Mouse (Mus musculus): Measurements from ENCODE around the gene Zfp786. TPM values are rescaled to one million over a fixed set of nuclear protein-coding genes. Genes with fewer than 3 reads are reported as not detected.
"Not testable (repeated sequence)": the region's sequence is repeated elsewhere in the genome, so short reads cannot be mapped to it uniquely, and the experiment has no call there.

The Zfp786 gene
- polyA plus RNA-seq, 1 experiment from 2014 or later: 3.6 TPM

DNA sequence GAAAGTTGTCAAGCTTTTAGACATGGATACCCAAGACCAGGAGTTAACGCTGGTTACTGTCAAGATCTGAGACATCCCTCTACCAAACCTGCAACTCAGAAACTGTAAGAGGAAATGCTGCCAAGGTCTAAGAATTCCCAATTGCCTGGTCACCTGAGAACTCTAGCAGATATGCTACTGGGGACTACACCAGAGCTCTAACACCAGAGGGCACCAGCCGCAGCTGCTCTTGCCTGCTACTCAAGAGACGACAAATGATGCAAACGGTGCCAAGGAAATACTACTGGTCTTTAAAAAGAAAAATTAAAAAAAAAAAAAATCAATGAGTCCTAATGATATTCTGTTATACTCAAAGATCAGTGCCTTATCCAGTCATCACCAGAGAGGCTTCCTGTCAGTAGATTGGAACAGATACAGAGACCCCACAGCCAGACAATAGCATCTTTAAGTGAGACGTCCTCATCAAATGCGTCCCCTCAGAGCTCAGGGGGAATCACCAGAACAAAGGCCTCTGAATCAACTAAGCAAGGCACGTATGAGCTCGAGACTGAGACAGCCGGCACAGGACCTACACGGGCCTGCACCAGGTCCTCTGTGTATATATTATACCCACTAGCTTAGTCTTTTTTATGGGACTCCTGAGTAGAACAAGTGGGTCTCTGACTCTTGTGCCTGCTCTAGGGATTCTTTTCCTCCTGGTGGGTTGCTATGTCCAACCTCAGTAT lies 36.4 kb downstream of the Zfp786 start:
- no peak for ATAC-seq (ENCODE audit: insufficient number of reproducible peaks, low FRiP score, low TSS enrichment, low read depth)
- no peaks in the 10 kb centered on the region for H3K27me3 ChIP-seq
- no peaks in the 10 kb centered on the region for H3K4me1 ChIP-seq
- H3K9me3 ChIP-seq: no peaks in the 10 kb centered on the region
- no peak overlapping the region for H3K4me2 ChIP-seq
- 69% methylated on average over 10 of the region's 10 CpGs for WGBS
- H3K9ac ChIP-seq: no peak overlapping the region
- no peak overlapping the region for H3K27ac ChIP-seq
- H3K4me3 ChIP-seq: no peak overlapping the region
- peaks cover 48% of the 10 kb centered on the region for H3K36me3 ChIP-seq

DNA sequence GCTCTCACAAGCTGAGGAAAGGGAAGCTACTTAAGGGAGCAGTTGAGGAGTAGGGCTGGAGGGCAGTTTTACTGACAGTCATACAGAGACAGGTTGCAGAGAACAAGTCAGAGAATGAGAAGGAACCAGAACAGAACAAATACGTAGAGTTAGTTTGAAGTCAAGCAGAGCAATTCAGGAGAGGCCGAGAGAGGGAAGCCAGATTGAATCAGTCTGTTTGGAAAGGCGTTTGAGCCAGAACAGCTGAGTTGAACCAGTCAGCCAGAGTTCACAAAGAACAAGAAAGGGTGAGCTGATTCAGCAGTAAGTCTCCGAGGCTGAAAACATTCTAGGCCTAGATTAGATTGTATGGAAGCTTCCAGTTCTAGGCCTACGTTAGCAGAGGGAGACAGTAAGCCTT lies 37.4 kb downstream of the Zfp786 start:
- 68% methylated on average over 5 of the region's 5 CpGs for WGBS
- Histone ChIP-seq H3K27ac (no peak overlapping the region), H3K9ac (no peak overlapping the region), H3K36me3 (peaks cover 38% of the 10 kb centered on the region), H3K9me3 (no peaks in the 10 kb centered on the region), H3K4me3 (no peak overlapping the region), H3K4me2 (no peak overlapping the region), H3K27me3 (no peaks in the 10 kb centered on the region), H3K4me1 (no peaks in the 10 kb centered on the region)
- ATAC-seq (ENCODE audit: insufficient number of reproducible peaks, low FRiP score, low TSS enrichment, low read depth): no peak

DNA sequence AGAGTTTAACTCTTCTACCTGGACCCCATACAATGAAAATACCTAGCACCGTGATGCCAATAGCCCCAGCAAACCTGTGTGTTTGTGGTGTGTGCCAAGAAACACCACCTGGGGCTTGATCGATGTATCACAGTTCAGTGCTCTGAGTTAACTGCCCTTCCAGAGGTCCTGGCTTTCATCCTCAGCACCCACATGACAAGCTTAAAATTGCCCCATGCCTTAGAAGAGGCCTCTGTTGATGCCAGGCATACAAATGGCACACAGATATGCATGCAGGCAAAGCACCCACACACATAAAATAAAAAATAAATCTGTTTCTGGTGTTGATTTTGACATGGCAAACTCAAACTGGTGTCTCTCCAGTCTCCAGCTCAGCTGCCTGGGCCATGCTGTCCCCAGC lies 38.1 kb downstream of the Zfp786 start:
- no peak overlapping the region for H3K4me2 ChIP-seq
- no peak overlapping the region for H3K4me3 ChIP-seq
- ATAC-seq (ENCODE audit: insufficient number of reproducible peaks, low FRiP score, low TSS enrichment, low read depth): no peak
- no peaks in the 10 kb centered on the region for H3K9me3 ChIP-seq
- no peak overlapping the region for H3K27ac ChIP-seq
- H3K36me3 ChIP-seq: peaks cover 30% of the 10 kb centered on the region
- H3K27me3 ChIP-seq: no peaks in the 10 kb centered on the region
- 93% methylated on average over 2 of the region's 2 CpGs for WGBS
- H3K4me1 ChIP-seq: no peaks in the 10 kb centered on the region
- no peak overlapping the region for H3K9ac ChIP-seq

DNA sequence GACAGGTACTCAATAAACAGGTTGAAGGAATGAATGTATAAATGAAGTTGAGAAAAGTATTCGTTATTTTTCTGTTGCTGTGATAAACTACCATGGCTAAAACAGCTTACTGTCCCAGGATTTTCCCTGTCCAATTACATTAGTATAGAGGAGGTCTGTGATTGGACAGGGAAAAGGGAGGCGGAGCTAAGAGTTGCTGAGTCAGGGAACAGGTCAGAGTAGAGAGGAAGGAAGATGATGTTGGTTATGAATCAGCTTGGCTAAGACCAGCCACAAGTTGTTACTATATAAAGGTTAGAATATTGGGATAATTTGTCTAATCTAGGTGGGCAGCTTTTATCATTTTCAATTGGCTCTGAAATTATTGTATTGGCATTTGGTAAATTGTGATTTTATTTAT lies 39.9 kb downstream of the Zfp786 start:
- no peak for ATAC-seq (ENCODE audit: insufficient number of reproducible peaks, low FRiP score, low TSS enrichment, low read depth)

DNA sequence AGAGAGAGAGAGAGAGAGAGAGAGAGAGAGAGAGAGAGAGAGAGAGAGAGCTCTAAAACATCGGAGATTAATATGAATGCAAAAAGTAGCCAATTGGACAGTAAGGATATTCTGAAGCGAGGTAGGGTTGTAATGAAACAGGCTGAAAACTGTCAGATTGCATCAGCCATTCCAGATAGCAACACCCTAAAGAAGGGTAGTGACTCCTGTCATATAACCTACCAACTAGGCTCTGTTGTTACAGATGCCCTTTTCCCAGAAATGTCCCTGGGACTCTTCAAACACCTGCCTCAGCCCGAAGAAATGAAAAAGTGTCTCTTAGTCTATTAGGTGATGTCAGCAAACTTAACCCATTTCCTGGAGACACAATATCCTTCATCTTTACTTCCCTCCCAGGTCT lies 41.8 kb downstream of the Zfp786 start:
- WGBS: 25% methylated on average over 3 of the region's 3 CpGs
- Histone ChIP-seq H3K36me3 (no peaks in the 10 kb centered on the region), H3K27me3 (no peaks in the 10 kb centered on the region), H3K9me3 (no peaks in the 10 kb centered on the region), H3K4me2 (peak overlapping the region; percentile 53), H3K9ac (peak overlapping the region; percentile 43; the same call in 1 of the 2 replicates), H3K4me1 (no peaks in the 10 kb centered on the region), H3K27ac (peak overlapping the region; percentile 93), H3K4me3 (peak overlapping the region; percentile 48)
- ATAC-seq (ENCODE audit: insufficient number of reproducible peaks, low FRiP score, low TSS enrichment, low read depth): no peak

More for the DNA sequence above, 39.9 kb downstream of the Zfp786 start:
- H3K9me3 ChIP-seq: no peaks in the 10 kb centered on the region
- H3K4me1 ChIP-seq: no peaks in the 10 kb centered on the region
- H3K27me3 ChIP-seq: no peaks in the 10 kb centered on the region
- H3K4me2 ChIP-seq: no peak overlapping the region
- H3K36me3 ChIP-seq: peaks cover 15% of the 10 kb centered on the region
- no peak overlapping the region for H3K4me3 ChIP-seq
- WGBS: 59% methylated on average over 2 of the region's 2 CpGs
- H3K27ac ChIP-seq: no peak overlapping the region
- H3K9ac ChIP-seq: no peak overlapping the region

DNA sequence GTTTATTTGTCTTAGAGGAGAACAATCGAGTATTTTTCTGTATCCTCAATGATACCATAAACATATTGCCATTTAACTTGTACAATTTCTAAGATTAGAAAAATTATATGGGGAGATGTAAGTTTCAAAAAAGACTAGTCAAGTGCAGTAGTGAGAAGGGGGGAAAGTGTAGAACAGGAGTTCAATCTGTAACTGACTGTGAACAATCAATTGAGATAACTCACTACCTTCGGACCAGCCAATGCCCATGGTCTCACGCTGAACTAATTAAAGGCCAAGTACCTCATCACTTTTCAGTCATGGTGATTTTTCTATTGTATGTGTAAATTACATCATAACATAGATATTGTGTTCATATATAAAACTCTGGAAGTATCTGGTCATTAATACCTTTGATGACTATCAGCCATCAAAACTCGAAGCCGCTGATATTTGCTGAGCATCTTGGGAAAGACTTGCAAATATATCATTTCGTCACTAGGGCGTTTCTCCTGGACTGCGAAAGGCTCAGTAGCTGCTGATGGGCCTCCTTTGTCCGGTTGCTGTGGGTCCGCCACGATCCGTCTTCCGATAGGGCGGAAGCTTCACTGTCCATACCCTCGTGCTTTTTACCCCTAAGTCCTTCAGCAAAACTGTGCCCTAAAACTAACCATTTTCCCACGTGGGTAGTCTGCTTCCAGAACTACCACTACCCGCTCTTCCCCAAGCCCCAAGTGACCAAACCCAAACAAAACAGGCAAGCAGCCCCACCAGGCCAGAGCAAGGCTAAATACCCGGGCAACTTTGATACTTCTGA lies 42.5 kb downstream of the Zfp786 start:
- Histone ChIP-seq H3K4me1 (no peaks in the 10 kb centered on the region), H3K9me3 (no peaks in the 10 kb centered on the region), H3K27ac (peak overlapping the region; percentile 93), H3K4me2 (peak overlapping the region; percentile 53), H3K36me3 (no peaks in the 10 kb centered on the region), H3K9ac (peak overlapping the region; percentile 43), H3K4me3 (peak overlapping the region; percentile 48), H3K27me3 (no peaks in the 10 kb centered on the region)
- ATAC-seq (ENCODE audit: insufficient number of reproducible peaks, low FRiP score, low TSS enrichment, low read depth): peak; percentile 84
- under 1% methylated on average over 18 of the region's 18 CpGs for WGBS

DNA sequence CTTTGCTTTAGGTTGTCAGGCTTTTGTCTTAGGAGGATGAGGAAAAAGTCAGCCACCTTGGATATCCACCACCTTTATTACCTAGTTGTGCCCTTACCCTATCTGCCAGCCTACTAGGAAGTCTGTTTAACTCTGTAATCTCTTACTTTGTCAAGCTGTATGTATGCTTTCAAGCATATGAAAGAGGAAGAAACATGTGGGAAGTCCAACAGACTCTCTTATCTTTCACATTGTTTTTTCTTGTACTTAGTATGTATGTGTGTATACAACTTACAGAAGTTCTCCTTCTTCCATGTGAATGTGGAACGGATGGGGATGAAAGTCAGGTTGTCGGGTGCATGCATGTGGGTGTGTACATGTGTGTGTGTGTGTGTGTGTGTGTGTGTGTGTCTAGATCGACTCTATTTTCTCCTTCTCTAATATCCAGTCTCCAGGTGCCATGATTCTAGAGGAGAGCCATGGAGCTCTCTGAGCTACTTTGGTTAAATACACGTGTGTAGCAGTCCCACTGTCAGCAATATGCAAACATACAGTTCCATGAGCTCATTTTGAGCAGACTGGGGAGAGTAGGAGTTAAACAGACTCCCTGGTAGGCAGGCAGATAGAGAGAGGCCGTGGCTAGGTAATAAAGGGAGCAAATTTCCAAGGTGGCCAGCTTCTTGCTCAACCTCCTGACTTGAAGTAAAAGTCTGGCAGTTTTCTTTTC lies 45.8 kb downstream of the Zfp786 start:
- WGBS: 79% methylated on average over 5 of the region's 5 CpGs
- no peak for ATAC-seq (ENCODE audit: insufficient number of reproducible peaks, low FRiP score, low TSS enrichment, low read depth)
- Histone ChIP-seq H3K27me3 (no peaks in the 10 kb centered on the region), H3K4me1 (no peaks in the 10 kb centered on the region), H3K9me3 (no peaks in the 10 kb centered on the region), H3K4me2 (no peak overlapping the region), H3K4me3 (no peak overlapping the region), H3K9ac (no peak overlapping the region), H3K27ac (no peak overlapping the region), H3K36me3 (no peaks in the 10 kb centered on the region)

DNA sequence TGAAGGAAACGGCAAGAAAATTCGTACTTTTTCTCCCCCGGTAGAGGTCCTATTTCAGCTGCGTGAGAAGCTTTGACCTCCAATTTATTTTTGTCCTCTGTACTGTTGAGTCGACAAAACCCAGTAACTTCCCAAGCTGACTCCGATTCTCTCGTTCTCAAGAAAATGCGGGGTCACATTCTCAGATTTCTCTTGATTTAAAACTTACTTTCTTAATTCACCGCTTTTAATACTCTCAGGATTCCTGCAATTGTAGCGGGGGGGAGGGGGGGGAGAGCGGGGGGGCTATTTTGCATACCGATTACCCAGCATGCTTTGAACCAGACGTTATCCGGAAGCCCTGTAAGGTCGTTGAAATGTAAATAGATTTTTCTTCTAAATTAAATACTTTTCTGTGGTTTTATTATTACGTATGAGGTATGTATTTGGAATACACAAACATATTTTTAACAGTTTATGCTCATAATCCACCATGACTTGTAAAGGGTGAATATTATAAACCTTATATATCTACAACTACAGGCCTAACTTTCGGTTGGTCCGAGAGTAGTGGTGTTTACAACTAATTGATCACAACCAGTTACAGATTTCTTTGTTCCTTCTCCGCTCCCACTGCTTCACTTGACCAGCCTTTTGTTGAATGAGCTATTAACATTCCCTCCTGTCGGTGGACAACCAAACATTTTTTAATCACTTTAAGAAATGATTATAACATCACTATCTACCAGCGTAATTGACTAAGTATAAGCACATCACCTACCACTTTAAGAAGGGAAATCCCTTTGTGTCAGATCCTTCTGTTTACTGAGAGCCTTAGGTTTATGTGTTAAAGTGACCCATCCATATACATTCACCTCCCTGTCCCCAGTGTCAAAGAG lies 49.3 kb downstream of the Zfp786 start:
- Histone ChIP-seq H3K4me2 (peak overlapping the region; percentile 38), H3K9me3 (no peaks in the 10 kb centered on the region), H3K36me3 (no peaks in the 10 kb centered on the region), H3K9ac (peak overlapping the region; percentile 37; the same call in 1 of the 2 replicates), H3K4me3 (peak overlapping the region; percentile 53), H3K27ac (peak overlapping the region; percentile 79), H3K4me1 (peaks cover 2% of the 10 kb centered on the region; the same call in 1 of the 2 replicates), H3K27me3 (no peaks in the 10 kb centered on the region)
- WGBS: under 1% methylated on average over 21 of the region's 21 CpGs
- ATAC-seq (ENCODE audit: insufficient number of reproducible peaks, low FRiP score, low TSS enrichment, low read depth): 0 out of 2 replicates have a peak, but pooled peaks have one; percentile 63

DNA sequence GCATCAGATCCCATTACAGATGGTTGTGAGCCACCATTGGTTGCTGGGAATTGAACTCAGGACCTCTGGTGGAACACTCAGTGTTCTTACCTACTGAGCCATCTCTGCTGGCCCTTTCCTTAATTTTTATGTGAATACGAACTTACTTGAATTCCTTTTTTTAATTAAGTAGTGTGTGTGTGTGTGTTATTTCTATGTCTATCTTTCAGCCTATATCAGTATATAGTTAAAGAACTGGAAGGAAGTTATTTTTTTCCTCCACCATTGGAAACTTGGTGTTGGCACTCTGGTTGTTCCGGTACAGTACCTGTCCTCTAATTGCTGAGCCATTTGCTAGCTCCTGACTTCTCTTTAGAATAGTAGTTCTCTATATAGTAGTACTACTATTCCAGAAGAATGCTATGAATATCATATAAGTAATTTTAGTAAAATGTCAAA lies 50.1 kb downstream of the Zfp786 start:
- Histone ChIP-seq H3K27ac (no peak overlapping the region), H3K4me3 (peak overlapping the region; percentile 53), H3K9me3 (no peaks in the 10 kb centered on the region), H3K4me1 (peaks cover 2% of the 10 kb centered on the region; the same call in 1 of the 2 replicates), H3K27me3 (no peaks in the 10 kb centered on the region), H3K36me3 (no peaks in the 10 kb centered on the region), H3K9ac (no peak overlapping the region), H3K4me2 (peak overlapping the region; percentile 38)
- no peak for ATAC-seq (ENCODE audit: insufficient number of reproducible peaks, low FRiP score, low TSS enrichment, low read depth)
- WGBS: 15% methylated on average over 2 of the region's 2 CpGs

DNA sequence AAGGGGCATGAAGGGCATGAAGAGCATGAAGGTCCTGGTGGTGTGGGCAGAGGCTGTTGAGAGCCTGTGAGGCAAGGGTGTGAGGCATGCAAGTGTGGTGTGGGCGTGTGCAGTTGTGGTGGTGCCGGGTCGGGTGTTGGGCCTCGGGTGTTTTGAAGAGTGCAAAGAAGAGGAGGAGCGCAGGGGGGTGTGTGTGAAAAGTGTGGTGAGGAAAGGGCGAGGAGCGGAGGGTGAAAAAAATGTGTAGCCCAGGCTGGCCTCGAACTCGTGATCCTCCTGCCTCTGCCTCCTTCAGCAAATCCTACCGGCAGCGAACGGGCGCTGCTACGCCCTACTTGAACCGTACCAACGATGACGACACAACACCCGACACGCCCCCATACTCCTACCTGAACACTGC lies 58.9 kb downstream of the Zfp786 start:
- H3K36me3 ChIP-seq; H3K9me3 ChIP-seq; H3K4me1 ChIP-seq; ATAC-seq (ENCODE audit: insufficient number of reproducible peaks, low FRiP score, low TSS enrichment, low read depth); H3K27ac ChIP-seq; H3K27me3 ChIP-seq; H3K9ac ChIP-seq: not testable (repeated sequence)
- H3K4me2 ChIP-seq: 0 out of 2 replicates have a peak overlapping the region, but pooled peaks have one; percentile 13
- WGBS: 46% methylated on average over 9 of the region's 19 CpGs
- H3K4me3 ChIP-seq: peak overlapping the region; percentile 19

DNA sequence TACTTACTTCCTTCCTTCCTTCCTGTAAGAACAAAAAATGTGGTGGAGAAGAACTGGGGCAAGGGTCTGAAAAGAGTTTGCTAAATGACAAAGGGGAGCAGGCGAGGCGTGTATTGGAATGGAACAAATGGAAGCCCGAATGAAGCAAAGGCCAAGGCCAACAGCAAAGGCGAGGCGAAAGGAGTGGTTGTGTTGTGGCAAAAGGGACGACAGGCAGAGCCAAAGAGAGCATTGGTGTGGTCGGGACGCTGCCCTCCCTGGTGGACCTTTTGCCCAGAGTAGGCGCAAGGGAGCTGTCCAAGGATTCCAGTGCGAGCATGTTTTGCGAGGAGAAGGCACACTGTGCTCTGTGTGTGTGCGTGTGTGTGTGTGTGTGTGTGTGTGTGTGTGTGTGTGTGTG lies 59.6 kb downstream of the Zfp786 start:
- H3K4me2 ChIP-seq; ATAC-seq (ENCODE audit: insufficient number of reproducible peaks, low FRiP score, low TSS enrichment, low read depth); H3K36me3 ChIP-seq; H3K27ac ChIP-seq; H3K4me3 ChIP-seq; H3K9ac ChIP-seq; H3K9me3 ChIP-seq; H3K27me3 ChIP-seq; H3K4me1 ChIP-seq: not testable (repeated sequence)
- 83% methylated on average over 12 of the region's 12 CpGs for WGBS
